Mouse (Mus musculus) forebrain, embryonic 15.5 days (tissue): ENCODE results near the gene Mbd4. TPM values are rescaled to one million over a fixed set of nuclear protein-coding genes. Genes with fewer than 3 reads are reported as not detected.
"Not testable (repeated sequence)": the region's sequence is repeated elsewhere in the genome, so short reads cannot be mapped to it uniquely, and the experiment has no call there.

Experiments used
- ATAC-seq: fragments of 200-750 bp; cut with Nextera tagmentation; replicated peaks from 2 replicates; pipeline ENCODE4 v1.8.0; 2017; ENCODE audit warnings: mild to moderate bottlenecking, moderate TSS enrichment, moderate library complexity
- H3K27ac ChIP-seq: fragments of 300-500 bp; sonication (generic); replicated peaks from 2 replicates; pipeline ENCODE4 v1.5.1; 2015; ENCODE audit warnings: mild to moderate bottlenecking, inconsistent platforms
- H3K27me3 ChIP-seq: fragments of 300-500 bp; sonication (generic); 2 replicates; pipeline ENCODE4 v1.6.1; 2015; ENCODE audit warnings: inconsistent platforms
- H3K36me3 ChIP-seq: fragments of 300-500 bp; sonication (generic); 2 replicates; pipeline ENCODE4 v1.6.1; 2015; ENCODE audit warnings: mild to moderate bottlenecking, inconsistent platforms
- H3K4me1 ChIP-seq: fragments of 300-500 bp; sonication (generic); 2 replicates; pipeline ENCODE4 v1.6.1; 2015; ENCODE audit warnings: inconsistent platforms
- H3K4me2 ChIP-seq: fragments of 300-500 bp; sonication (generic); replicated peaks from 2 replicates; pipeline ENCODE4 v1.6.1; 2015; ENCODE audit warnings: mild to moderate bottlenecking, inconsistent platforms
- H3K4me3 ChIP-seq: fragments of 300-500 bp; sonication (generic); 2 replicates; pipeline ENCODE4 v1.5.1; 2015; ENCODE audit warnings: mild to moderate bottlenecking, inconsistent platforms
- H3K9ac ChIP-seq: fragments of 300-500 bp; sonication (generic); replicated peaks from 2 replicates; pipeline ENCODE4 v1.6.1; 2015; ENCODE audit warnings: mild to moderate bottlenecking, inconsistent platforms
- H3K9me3 ChIP-seq: fragments of 300-500 bp; sonication (generic); 2 replicates; pipeline ENCODE4 v1.6.1; 2016; ENCODE audit warnings: inconsistent platforms
- WGBS: fragments of 180-500 bp; shearing (Covaris S2); methylation state at CpG from one replicate; pipeline ENCODE4 v1.1.7; 2015; ENCODE audit warnings: mixed read lengths; 5-methylcytosine and 5-hydroxymethylcytosine counted together
- polyA plus RNA-seq: library from polyadenylated mRNA; unstranded; fragments of >200 nt; fragmentation: Nextera tagmentation; extraction: Ambion mirVana; gene quantifications from 2 replicates; pipeline ENCODE4 v1.2.1, GENCODE M21; 2015

Gene Mbd4
- polyA plus RNA-seq, 1 experiment from 2014 or later: 15.5 TPM

- Histone ChIP-seq H3K9ac (no peak overlapping the region), H3K9me3 (no peaks in the 10 kb centered on the region), H3K4me2 (no peak overlapping the region), H3K27me3 (no peaks in the 10 kb centered on the region), H3K36me3 (peaks cover 27% of the 10 kb centered on the region; the same call in 1 of the 2 replicates), H3K27ac (no peak overlapping the region), H3K4me1 (peaks cover 17% of the 10 kb centered on the region), H3K4me3 (no peak overlapping the region)
- ATAC-seq: no peak
- 76% methylated on average over 4 of the region's 4 CpGs for WGBS
Measured at GRCm38 (mm10) chr6:115886894-115887293, 33.7 kb upstream of the Mbd4 start.

- Histone ChIP-seq H3K9me3 (no peaks in the 10 kb centered on the region), H3K4me1 (no peaks in the 10 kb centered on the region), H3K27me3 (no peaks in the 10 kb centered on the region), H3K27ac (no peak overlapping the region), H3K9ac (no peak overlapping the region), H3K4me2 (no peak overlapping the region), H3K4me3 (no peak overlapping the region), H3K36me3 (peaks cover 30% of the 10 kb centered on the region; the same call in 1 of the 2 replicates)
- no peak for ATAC-seq
Measured at GRCm38 (mm10) chr6:115884018-115884417, 30.8 kb upstream of the Mbd4 start.

GRCm38 (mm10) chr6:115880751-115881150 lies 27.6 kb upstream of the Mbd4 start:
- H3K36me3 ChIP-seq: peaks cover 17% of the 10 kb centered on the region; the same call in 1 of the 2 replicates
- H3K4me1 ChIP-seq: no peaks in the 10 kb centered on the region
- no peaks in the 10 kb centered on the region for H3K27me3 ChIP-seq
- H3K4me3 ChIP-seq: no peak overlapping the region
- no peaks in the 10 kb centered on the region for H3K9me3 ChIP-seq
- no peak overlapping the region for H3K9ac ChIP-seq
- no peak overlapping the region for H3K27ac ChIP-seq
- no peak for ATAC-seq
- WGBS: 96% methylated on average over 8 of the region's 8 CpGs
- H3K4me2 ChIP-seq: no peak overlapping the region

GRCm38 (mm10) chr6:115879736-115880135 lies 26.6 kb upstream of the Mbd4 start:
- 84% methylated on average over 6 of the region's 6 CpGs for WGBS

GRCm38 (mm10) chr6:115878694-115879093 lies 25.5 kb upstream of the Mbd4 start:
- no peak overlapping the region for H3K4me2 ChIP-seq
- H3K36me3 ChIP-seq: peaks cover 11% of the 10 kb centered on the region; the same call in 1 of the 2 replicates
- H3K4me3 ChIP-seq: no peak overlapping the region
- ATAC-seq: no peak
- H3K27me3 ChIP-seq: no peaks in the 10 kb centered on the region
- no peak overlapping the region for H3K9ac ChIP-seq
- H3K27ac ChIP-seq: no peak overlapping the region
- H3K9me3 ChIP-seq: no peaks in the 10 kb centered on the region
- WGBS: 87% methylated on average over 6 of the region's 6 CpGs
- no peaks in the 10 kb centered on the region for H3K4me1 ChIP-seq

More at GRCm38 (mm10) chr6:115879736-115880135, 26.6 kb upstream of the Mbd4 start:
- no peak overlapping the region for H3K27ac ChIP-seq
- no peak overlapping the region for H3K9ac ChIP-seq
- H3K4me2 ChIP-seq: no peak overlapping the region
- H3K4me1 ChIP-seq: no peaks in the 10 kb centered on the region
- peaks cover 15% of the 10 kb centered on the region; the same call in 1 of the 2 replicates for H3K36me3 ChIP-seq
- H3K27me3 ChIP-seq: no peaks in the 10 kb centered on the region
- no peak overlapping the region for H3K4me3 ChIP-seq
- H3K9me3 ChIP-seq: no peaks in the 10 kb centered on the region
- no peak for ATAC-seq

GRCm38 (mm10) chr6:115877239-115877638 lies 24.1 kb upstream of the Mbd4 start:
- 86% methylated on average over 2 of the region's 2 CpGs for WGBS
- H3K4me3 ChIP-seq: no peak overlapping the region
- no peak overlapping the region for H3K27ac ChIP-seq
- no peaks in the 10 kb centered on the region for H3K27me3 ChIP-seq
- H3K36me3 ChIP-seq: peaks cover 11% of the 10 kb centered on the region; the same call in 1 of the 2 replicates
- ATAC-seq: no peak
- H3K9ac ChIP-seq: no peak overlapping the region
- no peaks in the 10 kb centered on the region for H3K9me3 ChIP-seq
- no peak overlapping the region for H3K4me2 ChIP-seq
- no peaks in the 10 kb centered on the region for H3K4me1 ChIP-seq

GRCm38 (mm10) chr6:115871318-115871717 lies 18.1 kb upstream of the Mbd4 start:
- not testable (repeated sequence) for H3K36me3 ChIP-seq, H3K4me1 ChIP-seq, H3K9ac ChIP-seq, H3K27ac ChIP-seq, H3K27me3 ChIP-seq, ATAC-seq, H3K9me3 ChIP-seq, H3K4me2 ChIP-seq, H3K4me3 ChIP-seq
- WGBS: no CpG with 5 or more reads among the region's 3 CpGs

- H3K36me3 ChIP-seq, H3K9me3 ChIP-seq, H3K9ac ChIP-seq, ATAC-seq, H3K4me2 ChIP-seq, H3K4me3 ChIP-seq, H3K27ac ChIP-seq, H3K27me3 ChIP-seq, H3K4me1 ChIP-seq: not testable (repeated sequence)
- no CpG with 5 or more reads among the region's 3 CpGs for WGBS
Measured at GRCm38 (mm10) chr6:115867157-115867556, 14.0 kb upstream of the Mbd4 start.

GRCm38 (mm10) chr6:115865246-115865645 lies 12.1 kb upstream of the Mbd4 start:
- Histone ChIP-seq H3K4me1 (no peaks in the 10 kb centered on the region), H3K27me3 (no peaks in the 10 kb centered on the region), H3K9me3 (no peaks in the 10 kb centered on the region), H3K9ac (no peak overlapping the region), H3K4me2 (no peak overlapping the region), H3K27ac (no peak overlapping the region), H3K4me3 (no peak overlapping the region), H3K36me3 (peaks cover 4% of the 10 kb centered on the region; the same call in 1 of the 2 replicates)
- no peak for ATAC-seq
- WGBS: 95% methylated on average over 4 of the region's 4 CpGs

GRCm38 (mm10) chr6:115863340-115863841 lies 10.2 kb upstream of the Mbd4 start:
- no peak for ATAC-seq
- 73% methylated on average over 7 of the region's 7 CpGs for WGBS
- H3K36me3 ChIP-seq: peaks cover 4% of the 10 kb centered on the region; the same call in 1 of the 2 replicates

GRCm38 (mm10) chr6:115860027-115860556 lies 6.9 kb upstream of the Mbd4 start:
- Histone ChIP-seq H3K4me2 (no peak overlapping the region), H3K27ac (no peak overlapping the region), H3K9me3 (no peaks in the 10 kb centered on the region), H3K27me3 (no peaks in the 10 kb centered on the region), H3K4me1 (peaks cover 13% of the 10 kb centered on the region; the same call in 1 of the 2 replicates), H3K36me3 (peaks cover 1% of the 10 kb centered on the region; the same call in 1 of the 2 replicates), H3K4me3 (no peak overlapping the region), H3K9ac (no peak overlapping the region)
- ATAC-seq: no peak
- WGBS: 66% methylated on average over 7 of the region's 7 CpGs

More at GRCm38 (mm10) chr6:115863340-115863841, 10.2 kb upstream of the Mbd4 start:
- no peaks in the 10 kb centered on the region for H3K4me1 ChIP-seq
- no peaks in the 10 kb centered on the region for H3K27me3 ChIP-seq
- H3K4me3 ChIP-seq: no peak overlapping the region
- no peak overlapping the region for H3K4me2 ChIP-seq
- H3K9ac ChIP-seq: no peak overlapping the region
- no peak overlapping the region for H3K27ac ChIP-seq
- H3K9me3 ChIP-seq: no peaks in the 10 kb centered on the region

- no peak overlapping the region for H3K4me3 ChIP-seq
- H3K36me3 ChIP-seq: no peaks in the 10 kb centered on the region
- H3K9ac ChIP-seq: no peak overlapping the region
- peaks cover 13% of the 10 kb centered on the region; the same call in 1 of the 2 replicates for H3K4me1 ChIP-seq
- H3K27me3 ChIP-seq: no peaks in the 10 kb centered on the region
- H3K4me2 ChIP-seq: no peak overlapping the region
- H3K9me3 ChIP-seq: no peaks in the 10 kb centered on the region
- 51% methylated on average over 4 of the region's 4 CpGs for WGBS
- ATAC-seq: no peak
- H3K27ac ChIP-seq: no peak overlapping the region
Measured at GRCm38 (mm10) chr6:115859258-115859657, 6.1 kb upstream of the Mbd4 start.

- WGBS: 69% methylated on average over 4 of the region's 4 CpGs
- Histone ChIP-seq H3K9ac (no peak overlapping the region), H3K4me3 (no peak overlapping the region), H3K4me1 (peaks cover 29% of the 10 kb centered on the region), H3K27me3 (no peaks in the 10 kb centered on the region), H3K4me2 (no peak overlapping the region), H3K27ac (no peak overlapping the region; the same call in 1 of the 2 replicates), H3K9me3 (no peaks in the 10 kb centered on the region), H3K36me3 (no peaks in the 10 kb centered on the region)
- no peak for ATAC-seq
Measured at GRCm38 (mm10) chr6:115856361-115856745, 3.2 kb upstream of the Mbd4 start.
